Mouse (Mus musculus): ENCODE measurements at regions not wholly inside any gene's neighbourhood (a gene's known extent, or its start where the extent isn't known, plus 50 kb on each side); places are given as distances from the start of the nearest gene placed in this dataset.

- TF ChIP-seq CTCF (conservative IDR thresholded peaks at IDR 0.05; ENCODE audit: low read length): no peak
- TF ChIP-seq NANOG (IDR thresholded peaks at IDR 0.05; ENCODE audit: borderline replicate concordance, low read length): no peak
- no peak for TF ChIP-seq POU5F1 (IDR thresholded peaks at IDR 0.05; ENCODE audit: borderline replicate concordance, low read length)
Measured at GRCm38 (mm10) chr4:55718438-55718837, 186.2 kb upstream of the Klf4 start.

Data from E14TG2a.4 (cell line).